Mouse (Mus musculus): ENCODE measurements around the gene Olfr1224-ps1.
"Not testable (repeated sequence)": the region's sequence is repeated elsewhere in the genome, so short reads cannot be mapped to it uniquely, and the experiment has no call there.

Gene Olfr1224-ps1

DNA sequence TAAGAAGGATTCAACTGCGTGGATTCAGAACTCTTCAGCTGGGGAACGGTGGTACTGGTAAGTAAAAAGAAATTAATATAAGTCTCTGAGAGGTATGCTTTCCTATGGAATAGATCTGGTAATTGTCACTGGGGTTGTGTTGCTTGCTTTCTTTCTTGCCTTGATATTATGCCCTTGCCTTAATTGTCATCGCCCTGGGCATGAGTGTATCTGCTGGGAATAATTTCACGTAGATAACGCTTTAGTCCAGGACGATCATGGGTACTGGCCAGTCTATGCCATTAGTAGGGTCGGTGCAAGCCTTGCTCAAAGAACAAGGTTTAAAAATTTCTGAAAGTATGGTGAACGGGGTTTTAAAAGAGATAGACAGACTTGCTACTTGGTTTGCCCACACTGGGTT, at the start of gene Olfr1224-ps1:
Gene Olfr1224-ps1 (minus strand): TSS at position 101 of the 400 bp plus-strand sequence.
- in situ Hi-C loops (cut with MboI, MseI), result not testable (repeated sequence)

DNA sequence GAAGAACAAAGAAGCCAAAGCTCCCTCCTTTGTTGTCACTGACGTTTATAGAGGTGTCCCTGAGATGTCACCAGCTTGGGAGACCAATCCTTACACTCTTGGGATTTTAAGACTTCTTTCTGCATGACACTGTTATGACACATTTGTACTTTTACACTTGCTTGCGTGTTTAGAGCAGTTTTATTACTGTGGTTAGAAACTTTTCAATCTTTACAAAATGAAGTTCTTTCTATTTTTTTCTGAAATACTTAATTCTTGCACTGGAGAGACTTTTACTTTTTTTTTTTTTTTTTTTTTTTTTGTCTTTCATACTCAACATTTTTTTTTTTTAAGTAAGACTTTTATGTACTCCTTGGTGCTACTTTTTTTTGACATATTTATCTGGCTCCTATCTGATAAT, 36.1 kb upstream of the Olfr1224-ps1 start, which contains the start of gene Olfr1226:
Gene Olfr1226 (minus strand): TSS at position 101 of the 400 bp plus-strand sequence.
- in situ Hi-C loops (cut with MboI, MseI), result no loop called here

DNA sequence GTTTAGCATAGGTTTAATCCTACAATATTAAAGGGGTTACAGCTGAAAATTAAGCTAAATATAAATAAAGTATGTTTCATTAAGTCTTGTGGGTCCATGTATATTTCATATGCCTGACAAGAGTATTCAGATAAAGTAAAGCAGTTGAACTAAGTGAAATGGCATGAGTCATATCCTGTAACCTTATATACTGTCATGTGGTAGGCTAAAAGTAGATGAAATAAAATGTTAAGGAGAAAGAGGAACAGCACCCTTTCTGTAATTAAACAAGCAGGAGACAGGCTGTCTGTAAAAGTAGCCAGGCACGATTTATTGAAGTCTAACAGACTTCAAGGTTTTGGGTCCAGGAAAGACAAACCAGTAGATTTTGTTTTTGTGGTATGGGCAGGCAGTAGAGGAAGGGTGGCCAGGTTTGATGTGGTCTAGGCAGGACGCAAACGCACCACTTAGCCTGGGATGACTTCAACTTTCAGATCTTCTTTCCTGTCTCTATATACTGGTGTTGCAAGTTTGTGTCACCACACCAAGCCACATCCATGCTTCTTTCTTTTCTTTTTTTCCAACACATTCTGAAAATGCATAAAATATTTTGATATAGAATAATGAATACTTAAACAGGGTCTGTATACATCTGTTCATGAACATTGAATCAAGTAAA, 32.6 kb upstream of the Olfr1224-ps1 start:
- in situ Hi-C loops (cut with MboI, MseI), result no loop called here

DNA sequence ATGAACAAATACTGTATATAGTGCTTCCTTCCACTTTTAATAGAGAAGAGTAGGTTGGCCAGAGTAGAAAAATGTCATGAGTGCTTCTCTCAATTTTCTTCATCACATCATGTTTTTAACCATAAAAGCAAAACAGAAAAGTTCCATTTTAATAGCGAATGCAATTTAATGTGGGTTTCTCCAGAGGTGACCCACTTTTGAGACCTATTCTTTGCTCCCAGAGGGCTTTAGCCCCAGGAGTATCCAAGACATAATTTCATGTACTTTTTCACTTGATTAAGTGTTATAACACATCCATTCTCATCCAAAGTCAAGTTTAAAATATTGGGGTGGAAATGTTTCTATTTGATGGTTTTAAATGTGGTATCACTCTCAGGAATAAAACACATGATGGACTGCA, 10.7 kb upstream of the Olfr1224-ps1 start, which contains the start of gene Olfr1225:
Gene Olfr1225 (minus strand): TSS at position 101 of the 400 bp plus-strand sequence.
- in situ Hi-C loops (cut with MboI, MseI), result no loop called here

DNA sequence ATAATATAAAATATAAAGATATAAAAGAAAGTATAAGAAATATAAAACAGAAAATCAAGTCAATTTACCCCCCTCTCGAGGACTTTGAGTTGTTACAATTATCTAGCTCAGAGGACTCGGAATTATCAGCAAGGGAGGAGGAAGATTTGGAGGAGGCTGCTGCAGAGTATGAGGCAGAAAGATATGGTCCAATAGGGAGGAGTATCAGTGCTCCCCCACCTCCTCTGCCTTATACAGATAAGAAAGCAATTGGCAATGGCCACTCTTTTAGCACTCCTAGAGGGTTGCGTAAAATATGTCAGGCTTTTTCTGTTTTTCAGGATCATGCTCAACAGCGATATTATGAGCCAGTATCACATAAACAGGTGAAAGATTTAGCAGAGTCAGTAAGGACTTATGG, 820 bp upstream of the Olfr1224-ps1 start:
- in situ Hi-C loops (cut with MboI, MseI), result not testable (repeated sequence)

DNA sequence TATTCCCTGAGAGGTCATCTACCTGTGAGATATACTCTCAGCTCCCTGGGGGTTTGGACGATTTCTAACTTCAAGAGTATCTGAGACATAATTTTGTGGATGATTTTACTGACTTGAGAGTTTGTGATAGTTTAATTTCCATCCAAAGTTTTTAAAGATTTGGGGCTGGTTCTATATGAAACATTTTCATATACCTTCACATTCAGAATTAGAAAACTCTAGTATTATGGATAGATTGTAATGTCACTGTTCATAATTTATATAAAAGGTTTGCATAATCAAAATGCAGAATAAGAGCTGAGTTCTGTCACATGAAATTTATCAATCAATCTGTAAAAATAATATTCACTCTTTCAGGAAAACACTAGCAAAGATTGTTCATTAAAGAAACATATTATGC, 12.4 kb downstream of the Olfr1224-ps1 start, which contains the start of gene Olfr1223:
Gene Olfr1223 (minus strand): TSS at position 101 of the 400 bp plus-strand sequence.
- in situ Hi-C loops (cut with MboI, MseI), result no loop called here

DNA sequence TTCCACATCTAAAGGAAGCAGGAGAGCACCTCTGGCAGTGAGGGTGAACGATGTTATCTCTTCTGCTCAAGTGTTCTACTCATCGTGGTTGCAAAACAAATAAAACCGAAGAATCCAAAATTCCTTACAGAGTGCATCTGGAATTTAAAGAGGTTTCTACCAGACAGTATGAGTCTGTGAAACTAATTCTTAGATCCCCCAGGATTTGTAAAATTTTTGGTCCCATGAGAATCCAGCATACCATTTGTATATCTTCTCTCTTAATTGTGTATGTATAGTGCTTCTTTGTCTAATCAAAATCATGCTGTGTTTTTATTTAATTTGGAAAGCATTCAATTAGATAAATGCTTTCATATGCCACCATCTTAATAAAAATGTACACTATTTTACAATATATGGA, 30.9 kb downstream of the Olfr1224-ps1 start, which contains the start of gene Olfr1222:
Gene Olfr1222 (minus strand): TSS at position 101 of the 400 bp plus-strand sequence.
- in situ Hi-C loops (cut with MboI, MseI), result no loop called here

DNA sequence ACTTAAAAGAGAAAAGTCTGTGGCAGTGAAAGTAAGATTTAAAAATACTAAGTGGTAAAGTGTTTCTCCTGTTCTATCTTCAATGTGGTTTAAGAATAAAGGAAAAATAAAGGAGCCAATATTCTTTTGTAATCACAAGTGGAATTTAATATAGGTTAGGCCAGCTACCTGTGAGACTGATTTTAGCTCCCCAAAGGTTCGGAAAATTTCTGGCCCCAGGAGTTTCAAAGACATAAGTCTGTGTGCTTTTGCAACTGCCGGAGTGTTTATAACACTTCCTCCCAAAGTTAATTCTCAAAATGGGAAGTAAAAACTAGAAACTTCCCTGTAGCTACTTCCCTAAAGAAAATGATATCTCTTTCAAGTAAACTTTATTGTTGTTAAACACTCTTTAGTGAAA, 46.7 kb downstream of the Olfr1224-ps1 start, which contains the start of gene Olfr1221:
Gene Olfr1221 (minus strand): TSS at position 101 of the 400 bp plus-strand sequence.
- in situ Hi-C loops (cut with MboI, MseI), result no loop called here

DNA sequence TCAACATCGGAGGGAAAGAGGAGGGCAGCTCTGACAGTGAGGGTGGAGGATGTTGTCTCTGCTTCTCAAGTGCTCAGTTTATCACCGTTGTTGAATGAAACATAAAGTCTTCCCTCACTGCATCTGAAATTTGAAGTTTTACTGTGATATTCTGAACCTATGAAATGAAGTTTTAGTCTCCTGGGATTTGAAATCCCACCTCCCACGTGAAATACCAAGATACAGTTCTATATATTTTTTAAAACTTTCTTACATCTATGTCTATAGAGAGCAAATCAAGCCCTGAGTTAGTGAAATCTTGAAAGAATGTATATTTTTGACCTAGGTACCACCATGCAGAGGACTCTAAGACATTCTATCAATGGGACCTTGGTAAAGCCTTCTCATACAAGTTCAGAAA, 57.2 kb downstream of the Olfr1224-ps1 start, which contains the start of gene Olfr1220:
Gene Olfr1220 (minus strand): TSS at position 101 of the 400 bp plus-strand sequence.
- in situ Hi-C loops (cut with MboI, MseI), result no loop called here

DNA sequence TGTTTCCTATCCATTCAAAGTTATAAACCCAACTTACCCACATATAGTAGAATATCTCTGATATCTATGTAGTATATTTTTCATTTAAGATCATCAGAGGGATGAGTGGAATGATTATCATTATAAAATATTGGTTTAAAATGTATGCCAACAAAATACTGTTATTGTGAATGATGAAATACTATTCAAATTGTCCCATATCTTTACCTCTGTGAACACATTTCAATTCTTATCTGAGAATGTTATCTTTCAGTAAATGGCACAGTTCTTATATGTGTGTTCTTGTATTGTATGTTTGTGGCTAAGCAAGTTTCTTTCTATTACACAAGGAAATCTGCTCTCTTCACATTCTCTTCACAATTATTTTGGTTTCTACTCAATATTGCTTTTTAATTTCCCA, 58.2 kb downstream of the Olfr1224-ps1 start:
- in situ Hi-C loops (cut with MboI, MseI), result no loop called here
